ENCODE assay signal across 9 mouse cellular contexts in the genomic region with DNA sequence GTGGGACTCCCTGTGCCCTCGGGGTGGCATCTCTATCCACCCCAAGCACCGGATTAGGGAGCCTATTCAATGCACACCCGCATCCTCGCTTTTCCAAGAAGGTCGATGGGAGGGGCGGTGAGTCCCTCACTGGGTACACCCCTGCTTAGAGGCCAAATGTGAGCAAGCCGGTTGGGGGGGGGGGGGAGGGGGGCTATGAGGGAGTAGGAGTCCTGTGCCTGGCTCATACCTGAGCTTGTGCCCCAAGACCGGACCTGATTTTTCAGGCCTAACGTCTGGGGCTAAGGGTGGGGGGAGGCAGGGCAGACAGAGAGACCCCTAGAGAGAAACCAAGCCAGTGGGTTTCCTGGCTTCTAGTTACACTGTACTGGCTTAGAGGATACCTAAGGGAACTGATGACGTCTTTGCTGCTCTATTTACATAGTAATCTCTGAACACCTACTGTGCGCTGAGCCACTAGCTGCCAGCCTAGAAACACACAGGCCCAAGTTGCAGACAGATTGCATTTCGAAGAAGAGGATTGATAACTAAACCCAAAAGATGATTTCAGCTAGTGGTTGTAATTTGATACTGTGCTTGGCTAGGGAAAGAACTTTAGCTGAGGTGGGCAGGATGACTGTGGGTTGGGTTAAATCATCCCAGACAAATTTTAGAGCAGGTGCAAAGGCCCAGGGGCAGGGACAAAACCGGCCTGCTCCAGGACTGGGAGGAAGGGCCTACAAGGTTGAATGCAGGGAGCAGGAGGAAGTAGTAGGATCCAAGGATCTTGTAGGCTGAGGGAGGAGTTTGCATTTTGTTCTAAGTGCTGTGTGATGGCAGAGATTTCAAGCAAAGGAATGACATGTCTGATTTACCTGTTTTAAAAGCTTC. TPM values are rescaled to one million over a fixed set of nuclear protein-coding genes. Genes with fewer than 3 reads are reported as not detected.
DNase-seq lines count a peak whose midpoint lies in the region; ATAC-seq and TF ChIP-seq lines count a peak whose summit lies in the region.
"Had no signal": no experiment of that assay in that cellular context is flagged by ENCODE, and none has a peak within 500 bp of the region (broad histone marks: within the 10 kb centered on the region; RNA-seq: fewer than 3 reads in every experiment).

No protein-coding gene starts in this region.

- no peak for DNase-seq in lung, postnatal 0 days (ENCODE audit: low spot score)
- no peak for DNase-seq in lung, adult 2 months
- no peak for DNase-seq in hindbrain, embryonic 14.5 days (ENCODE audit: low spot score)
- DNase-seq in limb, embryonic 14.5 days (ENCODE audit: low spot score) = no peak
- peak; percentile 46 for DNase-seq in stomach, postnatal 0 days (ENCODE audit: low spot score)
- DNase-seq in layer of hippocampus, postnatal 36 days = no peak
- DNase-seq in lung, postnatal 10 days = no peak
- DNase-seq in cerebellum, adult 9-11 months = no peak
- DNase-seq: right cerebral cortex, adult 18-20 months had no signal

- peaks cover 7% of the 10 kb centered on the region; the same call in 1 of the 2 replicates for H3K4me1 ChIP-seq in lung, postnatal 0 days (ENCODE audit: insufficient read depth, low read depth, low read length)
- peaks cover 6% of the 10 kb centered on the region for H3K4me1 ChIP-seq in lung, adult 2 months (ENCODE audit: control insufficient read depth, insufficient read depth, low read length)
- H3K4me1 ChIP-seq in hindbrain, embryonic 14.5 days (replicated peaks; ENCODE audit: control insufficient read depth, insufficient read depth, low read length) = peaks cover 26% of the 10 kb centered on the region
- peaks cover 19% of the 10 kb centered on the region for H3K4me1 ChIP-seq in limb, embryonic 14.5 days (ENCODE audit: control insufficient read depth, insufficient read depth, low read length)
- peaks cover 4% of the 10 kb centered on the region for H3K4me1 ChIP-seq in stomach, postnatal 0 days (replicated peaks; ENCODE audit: control insufficient read depth, insufficient read depth)

- no peak for TF ChIP-seq CTCF in lung, postnatal 0 days (IDR thresholded peaks at IDR 0.05)
- no peak for TF ChIP-seq CTCF in lung, adult 2 months (IDR thresholded peaks at IDR 0.05; ENCODE audit: insufficient read depth, low read length)
- no peak for TF ChIP-seq CTCF in stomach, postnatal 0 days (IDR thresholded peaks at IDR 0.05; ENCODE audit: low read depth)

- H3K9me3 ChIP-seq in lung, postnatal 0 days (ENCODE audit: low read length) = no peaks in the 10 kb centered on the region
- no peaks in the 10 kb centered on the region for H3K9me3 ChIP-seq in hindbrain, embryonic 14.5 days (ENCODE audit: control insufficient read depth, low read length)
- H3K9me3 ChIP-seq in limb, embryonic 14.5 days (ENCODE audit: control insufficient read depth, low read length) = no peaks in the 10 kb centered on the region
- no peaks in the 10 kb centered on the region for H3K9me3 ChIP-seq in stomach, postnatal 0 days (ENCODE audit: control insufficient read depth, low read length)

- no peak overlapping the region for H3K27ac ChIP-seq in lung, postnatal 0 days (ENCODE audit: low read length)
- H3K27ac ChIP-seq in hindbrain, embryonic 14.5 days = peak overlapping the region; percentile 54; the same call in 1 of the 2 replicates
- no peak overlapping the region for H3K27ac ChIP-seq in limb, embryonic 14.5 days (replicated peaks; ENCODE audit: low read depth, low read length)
- peak overlapping the region; percentile 90 for H3K27ac ChIP-seq in stomach, postnatal 0 days (replicated peaks)

- no peak overlapping the region; the same call in 1 of the 2 replicates for H3K9ac ChIP-seq in lung, postnatal 0 days (replicated peaks; ENCODE audit: low read depth)
- peak overlapping the region; percentile 57 for H3K9ac ChIP-seq in hindbrain, embryonic 14.5 days
- H3K9ac ChIP-seq in limb, embryonic 14.5 days (ENCODE audit: low read depth, low read length, severe bottlenecking) = peak overlapping the region; percentile 54
- peak overlapping the region; percentile 54 for H3K9ac ChIP-seq in stomach, postnatal 0 days (ENCODE audit: low read length)

- H3K27me3 ChIP-seq in lung, postnatal 0 days (replicated peaks; ENCODE audit: insufficient read depth, low read length) = no peaks in the 10 kb centered on the region
- H3K27me3 ChIP-seq in hindbrain, embryonic 14.5 days (ENCODE audit: control insufficient read depth, insufficient read depth, low read length) = no peaks in the 10 kb centered on the region
- no peaks in the 10 kb centered on the region for H3K27me3 ChIP-seq in limb, embryonic 14.5 days (ENCODE audit: control insufficient read depth, insufficient read depth, low read length)
- H3K27me3 ChIP-seq in stomach, postnatal 0 days (ENCODE audit: control insufficient read depth, insufficient read depth, low read length) = no peaks in the 10 kb centered on the region

- 35% methylated on average over 12 of the region's 13 CpGs for WGBS in lung, postnatal 0 days
- WGBS in lung, adult 2 months = 36% methylated on average over 13 of the region's 13 CpGs
- WGBS in hindbrain, embryonic 14.5 days = 18% methylated on average over 13 of the region's 13 CpGs
- WGBS in limb, embryonic 14.5 days = 18% methylated on average over 13 of the region's 13 CpGs
- 33% methylated on average over 12 of the region's 13 CpGs for WGBS in stomach, postnatal 0 days

- TF ChIP-seq POLR2A in lung, adult 2 months (IDR thresholded peaks at IDR 0.05; ENCODE audit: borderline replicate concordance, extremely low read depth, low read depth, low read length) = no peak
- TF ChIP-seq POLR2A in limb, embryonic 14.5 days (IDR thresholded peaks at IDR 0.05; ENCODE audit: borderline replicate concordance, extremely low read depth, insufficient read depth, insufficient read length) = no peak

- peak overlapping the region; percentile 33 for H3K4me3 ChIP-seq in lung, postnatal 0 days (ENCODE audit: low read depth, low read length)
- H3K4me3 ChIP-seq in lung, adult 2 months (replicated peaks; ENCODE audit: extremely low read depth, low read depth, low read length) = no peak overlapping the region
- H3K4me3 ChIP-seq in hindbrain, embryonic 14.5 days (replicated peaks; ENCODE audit: low read length) = peak overlapping the region; percentile 16; the same call in 1 of the 2 replicates
- peak overlapping the region; percentile 29 for H3K4me3 ChIP-seq in limb, embryonic 14.5 days (replicated peaks; ENCODE audit: low read length)
- H3K4me3 ChIP-seq in stomach, postnatal 0 days (ENCODE audit: low read depth, low read length) = peak overlapping the region; percentile 32

- no peaks in the 10 kb centered on the region for H3K36me3 ChIP-seq in lung, postnatal 0 days (ENCODE audit: insufficient read depth, low read length)
- H3K36me3 ChIP-seq in hindbrain, embryonic 14.5 days (replicated peaks; ENCODE audit: control insufficient read depth, insufficient read depth) = no peaks in the 10 kb centered on the region
- H3K36me3 ChIP-seq in limb, embryonic 14.5 days (ENCODE audit: control insufficient read depth, insufficient read depth, low read length) = no peaks in the 10 kb centered on the region
- H3K36me3 ChIP-seq in stomach, postnatal 0 days (ENCODE audit: control insufficient read depth, insufficient read depth, low read length) = no peaks in the 10 kb centered on the region

- peak; percentile 16; the same call in 1 of the 2 replicates for ATAC-seq in lung, postnatal 0 days
- peak; percentile 49 for ATAC-seq in hindbrain, embryonic 14.5 days (ENCODE audit: low FRiP score)
- ATAC-seq in limb, embryonic 14.5 days (ENCODE audit: low FRiP score, low read depth) = no peak
- peak; percentile 63; the same call in 1 of the 2 replicates for ATAC-seq in stomach, postnatal 0 days (ENCODE audit: low FRiP score, low TSS enrichment)

- TF ChIP-seq EP300 in lung, postnatal 0 days (IDR thresholded peaks at IDR 0.05) = no peak
- no peak for TF ChIP-seq EP300 in stomach, postnatal 0 days (optimal IDR thresholded peaks at IDR 0.05)

- peak overlapping the region; percentile 63 for H3K4me2 ChIP-seq in lung, postnatal 0 days (replicated peaks; ENCODE audit: low read depth, low read length)
- peak overlapping the region; percentile 58 for H3K4me2 ChIP-seq in hindbrain, embryonic 14.5 days (replicated peaks)
- H3K4me2 ChIP-seq in limb, embryonic 14.5 days (replicated peaks; ENCODE audit: low read depth, low read length, severe bottlenecking) = peak overlapping the region; percentile 65
- H3K4me2 ChIP-seq in stomach, postnatal 0 days (replicated peaks; ENCODE audit: low read depth) = peak overlapping the region; percentile 58

RNA-seq across cellular contexts. Expression of gene Rtn4rl1, which starts 20.7 kb away (rescaled TPM):
- 3.6 and 4.3 TPM in 2 replicates for polyA plus RNA-seq in lung, postnatal 0 days (2015; fragmentation: Nextera tagmentation; extraction: Ambion mirVana)
- polyA plus RNA-seq in lung, adult 2 months (2012; rRNA removed) = 11.6 and 12.5 TPM in 2 replicates
- 8.5 and 10.3 TPM in 2 replicates for polyA plus RNA-seq in hindbrain, embryonic 14.5 days (2014; fragmentation: Nextera tagmentation; extraction: Ambion mirVana)
- polyA plus RNA-seq in limb, embryonic 14.5 days (2012; rRNA removed) = 3.4 and 3.9 TPM in 2 replicates
- polyA plus RNA-seq in limb, embryonic 14.5 days (2014; fragmentation: Nextera tagmentation; extraction: Ambion mirVana) = 4.4 and 5.3 TPM in 2 replicates
- polyA plus RNA-seq in stomach, postnatal 0 days (2015; fragmentation: Nextera tagmentation; extraction: Ambion mirVana) = 2.1 and 2.9 TPM in 2 replicates
- 100 to 1,000 TPM; 103 to 107 TPM for total RNA-seq in layer of hippocampus, postnatal 36 days (2021)

RNA-seq across cellular contexts. Expression of gene Dph1, which starts 23.3 kb away (rescaled TPM):
- polyA plus RNA-seq in lung, postnatal 0 days (2015; fragmentation: Nextera tagmentation; extraction: Ambion mirVana) = 11.3 and 14.8 TPM in 2 replicates
- 21.0 and 25.7 TPM in 2 replicates for polyA plus RNA-seq in lung, adult 2 months (2012; rRNA removed)
- 13.6 and 14.4 TPM in 2 replicates for polyA plus RNA-seq in hindbrain, embryonic 14.5 days (2014; fragmentation: Nextera tagmentation; extraction: Ambion mirVana)
- 30.0 and 46.6 TPM in 2 replicates for polyA plus RNA-seq in limb, embryonic 14.5 days (2012; rRNA removed)
- 23.1 and 25.5 TPM in 2 replicates for polyA plus RNA-seq in limb, embryonic 14.5 days (2014; fragmentation: Nextera tagmentation; extraction: Ambion mirVana)
- polyA plus RNA-seq in stomach, postnatal 0 days (2015; fragmentation: Nextera tagmentation; extraction: Ambion mirVana) = 15.2 and 15.8 TPM in 2 replicates
- total RNA-seq in layer of hippocampus, postnatal 36 days (2021) = 10 to 100 TPM; 33.4 to 33.9 TPM

RNA-seq across cellular contexts. Expression of gene Ovca2, which starts 35.7 kb away (rescaled TPM):
- 19.7 and 22.0 TPM in 2 replicates for polyA plus RNA-seq in lung, postnatal 0 days (2015; fragmentation: Nextera tagmentation; extraction: Ambion mirVana)
- polyA plus RNA-seq in lung, adult 2 months (2012; rRNA removed) = 15.3 and 21.1 TPM in 2 replicates
- 17.4 and 20.3 TPM in 2 replicates for polyA plus RNA-seq in hindbrain, embryonic 14.5 days (2014; fragmentation: Nextera tagmentation; extraction: Ambion mirVana)
- 22.5 and 25.0 TPM in 2 replicates for polyA plus RNA-seq in limb, embryonic 14.5 days (2012; rRNA removed)
- 29.8 and 30.3 TPM in 2 replicates for polyA plus RNA-seq in limb, embryonic 14.5 days (2014; fragmentation: Nextera tagmentation; extraction: Ambion mirVana)
- polyA plus RNA-seq in stomach, postnatal 0 days (2015; fragmentation: Nextera tagmentation; extraction: Ambion mirVana) = 19.3 and 20.2 TPM in 2 replicates
- total RNA-seq in layer of hippocampus, postnatal 36 days (2021) = 10 to 100 TPM; 18.0 to 19.9 TPM

RNA-seq across cellular contexts. Expression of gene Hic1, which starts 45.0 kb away (rescaled TPM):
- 9.9 and 13.4 TPM in 2 replicates for polyA plus RNA-seq in lung, postnatal 0 days (2015; fragmentation: Nextera tagmentation; extraction: Ambion mirVana)
- polyA plus RNA-seq in lung, adult 2 months (2012; rRNA removed) = 21.4 and 33.8 TPM in 2 replicates
- polyA plus RNA-seq in hindbrain, embryonic 14.5 days (2014; fragmentation: Nextera tagmentation; extraction: Ambion mirVana) = 1.9 and 2.6 TPM in 2 replicates
- polyA plus RNA-seq in limb, embryonic 14.5 days (2012; rRNA removed) = 90.8 and 125 TPM in 2 replicates
- polyA plus RNA-seq in limb, embryonic 14.5 days (2014; fragmentation: Nextera tagmentation; extraction: Ambion mirVana) = 21.4 and 24.6 TPM in 2 replicates
- 6.6 and 8.2 TPM in 2 replicates for polyA plus RNA-seq in stomach, postnatal 0 days (2015; fragmentation: Nextera tagmentation; extraction: Ambion mirVana)
- 1 to 10 TPM; 2.8 to 3.6 TPM for total RNA-seq in layer of hippocampus, postnatal 36 days (2021)

Comparison
In these comparisons a context has a peak if more than half of its experiments do, and no peak if none do; other contexts are left out.
1. H3K27ac ChIP-seq: peak in hindbrain, embryonic 14.5 days (single experiment) and stomach, postnatal 0 days (single experiment); none in lung, postnatal 0 days (single experiment) and limb, embryonic 14.5 days (single experiment).
2. Peak in every context shown above with its lines, with median percentiles within 50 percentile points of each other: H3K4me2 ChIP-seq.